Mouse (Mus musculus) monocyte, adult 2 months (primary cell): ENCODE data around the gene Pip4k2c.

Experiments
- DNase-seq, 2 experiments: peaks; one replicate each; pipeline ENCODE4 v3.0.0; 2022; ENCODE audit warnings: low spot score in 2 of 2, low read depth in 1 of 2

The Pip4k2c gene

DNA sequence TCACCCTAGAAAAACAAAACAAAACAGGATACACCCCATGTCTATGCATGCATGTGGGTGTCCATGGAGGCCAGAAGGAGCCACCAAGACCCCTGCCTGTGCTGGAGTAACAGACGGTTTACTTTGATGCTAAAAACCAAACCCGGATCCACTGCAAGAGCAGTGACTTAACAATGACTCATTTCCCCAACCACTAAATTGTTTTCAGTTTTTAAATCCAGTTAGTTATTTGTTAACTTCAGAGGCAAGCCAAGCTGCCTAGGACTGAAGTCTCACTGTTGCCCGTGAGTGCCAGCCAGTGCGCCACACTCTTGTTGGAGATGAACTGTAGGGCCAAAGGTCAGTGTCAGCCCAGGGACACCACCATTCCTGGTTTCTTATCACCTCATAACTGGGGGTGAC lies 60.9 kb downstream of the Pip4k2c start:
- no peak for DNase-seq

DNA sequence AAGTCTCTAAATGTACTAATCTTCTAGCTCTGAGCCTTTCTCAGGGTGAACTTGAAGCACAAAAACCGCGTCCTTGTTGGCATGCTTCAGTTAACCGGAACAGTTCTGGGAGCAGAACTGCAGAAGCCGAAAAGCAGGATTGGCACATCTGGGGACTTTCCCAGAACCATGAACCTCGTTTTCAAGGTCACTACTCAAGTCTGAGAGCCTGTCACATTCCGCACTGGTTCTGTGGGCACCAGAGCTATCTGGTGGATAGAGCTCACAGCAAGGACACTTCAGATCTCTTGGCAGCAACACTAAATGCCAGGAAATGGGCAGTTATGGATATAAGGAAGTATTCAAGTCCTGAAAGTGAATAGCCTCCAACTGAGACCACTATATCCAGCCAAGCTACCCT lies 64.2 kb downstream of the Pip4k2c start:
- DNase-seq = no peak
